Mouse (Mus musculus) neutrophil, adult 5-6 weeks (primary cell): ENCODE data around the gene Gm28891. TPM values are rescaled to one million over a fixed set of nuclear protein-coding genes. Genes with fewer than 3 reads are reported as not detected.
"Not testable (repeated sequence)": the region's sequence is repeated elsewhere in the genome, so short reads cannot be mapped to it uniquely, and the experiment has no call there.

Source experiments
- ATAC-seq: fragments of 151-379, 151-347 bp; 2 replicates; pipeline ENCODE4 v1.8.0; 2017; ENCODE audit warnings: mild to moderate bottlenecking, moderate TSS enrichment; ENCODE audit not compliant: insufficient number of reproducible peaks, poor library complexity, low FRiP score, severe bottlenecking; ENCODE audit errors: extremely low read depth
- total RNA-seq: library from RNA; stranded (forward); fragments of 200-1000 nt; gene quantifications from 2 replicates; pipeline ENCODE4 v1.2.3, GENCODE M21; 2017

Gene Gm28891
- total RNA-seq, result not detected in 2 replicates

- not testable (repeated sequence) for ATAC-seq
These were observed at the start of gene Gm28891 for GRCm38 (mm10) chrY:60240902-60241301. Gene Gm28891 (plus strand): TSS chrY:60241202.
